Mouse (Mus musculus) MEL (cell line): ENCODE data around the gene Qprt. TPM values are rescaled to one million over a fixed set of nuclear protein-coding genes. Genes with fewer than 3 reads are reported as not detected.

Experiments used
- DNase-seq: peaks from one replicate; pipeline ENCODE4 v3.0.0; 2011; ENCODE audit warnings: low read depth, low spot score
- H3K27ac ChIP-seq: 2 replicates; pipeline ENCODE4 v1.5.1; 2012; ENCODE audit warnings: low read depth, mild to moderate bottlenecking, control low read depth, low read length, moderate library complexity; ENCODE audit not compliant: control insufficient read depth
- H3K27me3 ChIP-seq, 2 experiments: fragments of 150-350 bp in 1 of 2; sonication (generic) in 1 of 2; 2 replicates each; pipeline ENCODE4 v1.6.1; 2012; ENCODE audit warnings: low read length in 2 of 2, mild to moderate bottlenecking in 2 of 2, improper control_type of control experiment in 1 of 2, moderate library complexity in 1 of 2; ENCODE audit not compliant: insufficient read depth in 2 of 2, control insufficient read depth in 1 of 2
- H3K36me3 ChIP-seq, 2 experiments: 2 replicates each; pipeline ENCODE4 v1.6.1; 2012 to 2014; ENCODE audit warnings: low read length in 2 of 2, improper control_type of control experiment in 1 of 2, inconsistent platforms in 1 of 2, mild to moderate bottlenecking in 1 of 2; ENCODE audit not compliant: insufficient read depth in 2 of 2, control insufficient read depth in 1 of 2
- H3K4me1 ChIP-seq, 2 experiments: fragments of 150-350 bp in 1 of 2; sonication (generic) in 1 of 2; 2 replicates each; pipeline ENCODE4 v1.6.1; 2012; ENCODE audit warnings: low read length in 2 of 2, improper control_type of control experiment in 1 of 2, mild to moderate bottlenecking in 1 of 2; ENCODE audit not compliant: insufficient read depth in 2 of 2, control insufficient read depth in 1 of 2
- H3K4me3 ChIP-seq, 2 experiments: fragments of 150-350 bp in 1 of 2; sonication (generic) in 1 of 2; 2 replicates each; pipeline ENCODE4 v1.5.1; 2012; ENCODE audit warnings: low read depth in 2 of 2, low read length in 2 of 2, mild to moderate bottlenecking in 2 of 2, moderate library complexity in 2 of 2, control low read depth in 1 of 2, improper control_type of control experiment in 1 of 2; ENCODE audit not compliant: control insufficient read depth in 1 of 2, insufficient read depth in 1 of 2
- H3K79me2 ChIP-seq: 2 replicates; pipeline ENCODE4 v1.6.1; 2012; ENCODE audit warnings: mild to moderate bottlenecking, low read length, moderate library complexity; ENCODE audit not compliant: control insufficient read depth, poor library complexity, insufficient read depth
- H3K9ac ChIP-seq: 2 replicates; pipeline ENCODE4 v1.6.1; 2012; ENCODE audit warnings: low read depth, mild to moderate bottlenecking, control low read depth, low read length, moderate library complexity; ENCODE audit not compliant: control insufficient read depth, poor library complexity, severe bottlenecking
- H3K9me3 ChIP-seq: fragments of 150-350 bp; sonication (generic); replicated peaks from 2 replicates; pipeline ENCODE4 v1.6.1; 2012; ENCODE audit warnings: mild to moderate bottlenecking, low read length, improper control_type of control experiment, moderate library complexity; ENCODE audit not compliant: insufficient read depth
- CHD1 ChIP-seq: IDR thresholded peaks from 2 replicates; pipeline ENCODE4 v1.6.1; 2012; ENCODE audit warnings: low read depth, mild to moderate bottlenecking, inconsistent platforms, low read length, improper control_type of control experiment
- CHD2 ChIP-seq: IDR thresholded peaks from 2 replicates; pipeline ENCODE4 v1.6.1; 2011; ENCODE audit warnings: low read length, improper control_type of control experiment
- E2F4 ChIP-seq: IDR thresholded peaks from 2 replicates; pipeline ENCODE4 v1.6.1; 2011; ENCODE audit warnings: low read depth, low read length, improper control_type of control experiment, borderline replicate concordance
- ELF1 ChIP-seq: IDR thresholded peaks from 2 replicates; pipeline ENCODE4 v1.6.1; 2014; ENCODE audit warnings: low read depth, mild to moderate bottlenecking, inconsistent platforms, low read length, improper control_type of control experiment, moderate library complexity
- EP300 ChIP-seq, 2 experiments: IDR thresholded peaks; 2 replicates each; pipeline ENCODE4 v1.6.1; 2011; ENCODE audit warnings: improper control_type of control experiment in 2 of 2, low read length in 2 of 2, low read depth in 1 of 2, mild to moderate bottlenecking in 1 of 2
- ETS1 ChIP-seq: IDR thresholded peaks from 2 replicates; pipeline ENCODE4 v1.6.1; 2012; ENCODE audit warnings: low read depth, mild to moderate bottlenecking, inconsistent platforms, low read length, improper control_type of control experiment, moderate library complexity
- GATA1 ChIP-seq: IDR thresholded peaks from 2 replicates; pipeline ENCODE4 v1.6.1; 2011; ENCODE audit warnings: low read depth, low read length, improper control_type of control experiment
- MAFK ChIP-seq: IDR thresholded peaks from 2 replicates; pipeline ENCODE4 v1.6.1; 2011; ENCODE audit warnings: low read depth, mild to moderate bottlenecking, low read length, improper control_type of control experiment, borderline replicate concordance
- MAZ ChIP-seq: IDR thresholded peaks from 2 replicates; pipeline ENCODE4 v1.6.1; 2012; ENCODE audit warnings: low read depth, mild to moderate bottlenecking, inconsistent platforms, low read length, improper control_type of control experiment
- MXI1 ChIP-seq: IDR thresholded peaks from 2 replicates; pipeline ENCODE4 v1.6.1; 2011; ENCODE audit warnings: mild to moderate bottlenecking, low read depth, low read length, improper control_type of control experiment
- NRF1 ChIP-seq: IDR thresholded peaks from 2 replicates; pipeline ENCODE4 v1.6.1; 2014; ENCODE audit warnings: low read depth, mild to moderate bottlenecking, inconsistent platforms, low read length, improper control_type of control experiment, moderate library complexity; ENCODE audit not compliant: poor library complexity, insufficient read depth, severe bottlenecking
- POLR2A ChIP-seq, 2 experiments: IDR thresholded peaks; 2 replicates each; pipeline ENCODE4 v1.6.1; 2011 to 2012; ENCODE audit warnings: low read length in 2 of 2, mild to moderate bottlenecking in 2 of 2, control low read depth in 1 of 2, improper control_type of control experiment in 1 of 2, low read depth in 1 of 2, moderate library complexity in 1 of 2; ENCODE audit not compliant: control insufficient read depth in 1 of 2, insufficient read depth in 1 of 2, poor library complexity in 1 of 2
- POLR2AphosphoS5 ChIP-seq: IDR thresholded peaks from 2 replicates; pipeline ENCODE4 v1.6.1; 2012; ENCODE audit warnings: low read depth, borderline replicate concordance, mild to moderate bottlenecking, inconsistent platforms, low read length, moderate library complexity, mixed read lengths
- RCOR1 ChIP-seq: IDR thresholded peaks from 2 replicates; pipeline ENCODE4 v1.6.1; 2012; ENCODE audit warnings: low read depth, mild to moderate bottlenecking, inconsistent platforms, low read length, improper control_type of control experiment
- SIN3A ChIP-seq: IDR thresholded peaks from 2 replicates; pipeline ENCODE4 v1.6.1; 2012; ENCODE audit warnings: low read length, improper control_type of control experiment, inconsistent platforms
- TAL1 ChIP-seq: IDR thresholded peaks from 2 replicates; pipeline ENCODE4 v1.6.1; 2012; ENCODE audit warnings: mild to moderate bottlenecking, inconsistent platforms, low read length, moderate library complexity, mixed read lengths
- TBP ChIP-seq: IDR thresholded peaks from 2 replicates; pipeline ENCODE4 v1.8.0; 2011; ENCODE audit warnings: low read depth, low read length, improper control_type of control experiment
- TCF12 ChIP-seq: IDR thresholded peaks from 2 replicates; pipeline ENCODE4 v1.6.1; 2014; ENCODE audit warnings: low read depth, mild to moderate bottlenecking, inconsistent platforms, low read length, improper control_type of control experiment, moderate library complexity
- UBTF ChIP-seq: IDR thresholded peaks from 2 replicates; pipeline ENCODE4 v1.6.1; 2012; ENCODE audit warnings: low read depth, mild to moderate bottlenecking, inconsistent platforms, low read length, improper control_type of control experiment, moderate library complexity, borderline replicate concordance; ENCODE audit not compliant: insufficient read depth
- USF1 ChIP-seq: IDR thresholded peaks from 2 replicates; pipeline ENCODE4 v1.6.1; 2014; ENCODE audit warnings: low read depth, mild to moderate bottlenecking, inconsistent platforms, low read length, improper control_type of control experiment, moderate library complexity
- ZC3H11A ChIP-seq: IDR thresholded peaks from 2 replicates; pipeline ENCODE4 v1.6.1; 2012; ENCODE audit warnings: low read depth, mild to moderate bottlenecking, inconsistent platforms, low read length, improper control_type of control experiment
- ZKSCAN1 ChIP-seq: IDR thresholded peaks from 2 replicates; pipeline ENCODE4 v1.6.1; 2012; ENCODE audit warnings: low read depth, mild to moderate bottlenecking, inconsistent platforms, low read length, improper control_type of control experiment, moderate library complexity
- ZMIZ1 ChIP-seq: IDR thresholded peaks from 2 replicates; pipeline ENCODE4 v1.6.1; 2012; ENCODE audit warnings: low read depth, mild to moderate bottlenecking, inconsistent platforms, low read length, improper control_type of control experiment, moderate library complexity
- polyA plus RNA-seq, 2 experiments: library from polyadenylated mRNA; stranded (reverse) in 1 of 2; unstranded in 1 of 2; fragments of >175 nt in 1 of 2; fragments of >200 nt in 1 of 2; gene quantifications; 2 replicates each; pipeline versions ENCODE4 v1.2.1 to v1.2.4; 2012; ENCODE audit warnings: low replicate concordance in 2 of 2, low read depth in 1 of 2; ENCODE audit not compliant: insufficient read length in 2 of 2, insufficient read depth in 1 of 2, missing spikeins in 1 of 2
- total RNA-seq: library from RNA; depleted of rRNA; stranded (reverse); fragments of 300-350 nt; gene quantifications from 2 replicates; pipeline ENCODE4 v1.2.3, GENCODE M21; 2012

Qprt gene
- total and polyA plus RNA-seq, 3 experiments: 2.7 to 3.7 TPM; not detected in 1

- no peaks in the 10 kb centered on the region for H3K9me3 ChIP-seq
- H3K36me3 ChIP-seq: peaks cover 0 to 58% of the 10 kb centered on the region in 2 experiments; a peak in 2 of 4 replicates
- H3K27me3 ChIP-seq: no peaks in the 10 kb centered on the region
- H3K27ac ChIP-seq: peak overlapping the region; percentile 91
- peaks cover 7% of the 10 kb centered on the region for H3K79me2 ChIP-seq
- peak overlapping the region in 1 of 2 experiments; percentile 8; a peak in 1 of 4 replicates for H3K4me3 ChIP-seq
- peaks cover 27 to 64% of the 10 kb centered on the region in 2 experiments for H3K4me1 ChIP-seq
- DNase-seq: no peak
- H3K9ac ChIP-seq: peak overlapping the region; percentile 11; the same call in 1 of the 2 replicates
- TF ChIP-seq EP300 (IDR thresholded peaks at IDR 0.05; ENCODE audit: low read depth in 1 of 2, low read length in 2 of 2) (peak; percentile 53 to 67; a peak in 1 of 4 replicates), RCOR1 (0 out of 2 replicates have a peak, but pooled peaks have one; percentile 30), CHD2 (no peak), ZC3H11A (no peak), POLR2AphosphoS5 (no peak), MAZ (no peak), TAL1 (0 out of 2 replicates have a peak, but pooled peaks have one; percentile 17), E2F4 (no peak), ZKSCAN1 (no peak), MXI1 (peak; percentile 57; the same call in 1 of the 2 replicates), ELF1 (peak; percentile 10; the same call in 1 of the 2 replicates), TCF12 (peak; percentile 49; the same call in 1 of the 2 replicates), USF1 (no peak), ETS1 (peak; percentile 38; the same call in 1 of the 2 replicates), MAFK (no peak), ZMIZ1 (no peak), GATA1 (peak; percentile 54)
Measured at GRCm38 (mm10) chr7:127142666-127143065, 20.6 kb upstream of the Qprt start.

GRCm38 (mm10) chr7:127142214-127142613 lies 20.2 kb upstream of the Qprt start:
- peak overlapping the region; percentile 91 for H3K27ac ChIP-seq
- DNase-seq: peak; percentile 92
- TF ChIP-seq ETS1: peak; percentile 67
- peak; percentile 58; the same call in 1 of the 2 replicates for TF ChIP-seq TCF12
- TF ChIP-seq UBTF: no peak
- peak; percentile 50 for TF ChIP-seq SIN3A
- TF ChIP-seq NRF1: no peak
- peak in 1 of 2 experiments; percentile 58; a peak in 2 of 4 replicates for TF ChIP-seq EP300 (IDR thresholded peaks at IDR 0.05; ENCODE audit: low read depth in 1 of 2, low read length in 2 of 2)
- TF ChIP-seq POLR2A (IDR thresholded peaks at IDR 0.05; ENCODE audit: control insufficient read depth in 1 of 2, insufficient read depth in 1 of 2, low read depth in 1 of 2, low read length in 2 of 2, poor library complexity in 1 of 2): peak in 1 of 2 experiments; percentile 23; a peak in 1 of 4 replicates
- TF ChIP-seq CHD1: 0 out of 2 replicates have a peak, but pooled peaks have one; percentile 19
- TF ChIP-seq TBP: peak; percentile 98
- TF ChIP-seq ZKSCAN1: peak; percentile 59; the same call in 1 of the 2 replicates
- no peak for TF ChIP-seq USF1
- TF ChIP-seq, all 39 proteins: peak for 8
- Histone ChIP-seq H3K9me3 (no peaks in the 10 kb centered on the region), H3K36me3 (peaks cover 0 to 58% of the 10 kb centered on the region in 2 experiments; a peak in 2 of 4 replicates), H3K79me2 (peaks cover 12% of the 10 kb centered on the region), H3K27me3 (no peaks in the 10 kb centered on the region), H3K4me1 (peaks cover 27 to 64% of the 10 kb centered on the region in 2 experiments), H3K4me3 (peak overlapping the region in 1 of 2 experiments; percentile 5; a peak in 1 of 4 replicates), H3K9ac (peak overlapping the region; percentile 45)
